Mouse (Mus musculus): ENCODE measurements around the gene Lrrc8c.

GRCm38 (mm10) chr5:105551808-105552207 lies 32.6 kb downstream of the Lrrc8c start:
- TF ChIP-seq MAFK (IDR thresholded peaks at IDR 0.05; ENCODE audit: borderline replicate concordance, low read depth, low read length), result no peak
- no peak for TF ChIP-seq MAX (IDR thresholded peaks at IDR 0.05; ENCODE audit: low read length)
- no peak for TF ChIP-seq HCFC1 (IDR thresholded peaks at IDR 0.05; ENCODE audit: low read depth, low read length)
- no peak for TF ChIP-seq CTCF (IDR thresholded peaks at IDR 0.05 in 2 of 3, conservative IDR thresholded peaks at IDR 0.05 in 1 of 3; ENCODE audit: control insufficient read depth in 1 of 3, insufficient read depth in 1 of 3, low read depth in 2 of 3, low read length in 3 of 3, poor library complexity in 1 of 3, severe bottlenecking in 1 of 3)

Data from MEL (cell line).